Mouse (Mus musculus): Measurements from ENCODE around the gene Nt5c2. TPM values are rescaled to one million over a fixed set of nuclear protein-coding genes. Genes with fewer than 3 reads are reported as not detected.

Nt5c2 gene
- polyA plus RNA-seq, 1 experiment from 2014 or later, result 142 TPM

DNA sequence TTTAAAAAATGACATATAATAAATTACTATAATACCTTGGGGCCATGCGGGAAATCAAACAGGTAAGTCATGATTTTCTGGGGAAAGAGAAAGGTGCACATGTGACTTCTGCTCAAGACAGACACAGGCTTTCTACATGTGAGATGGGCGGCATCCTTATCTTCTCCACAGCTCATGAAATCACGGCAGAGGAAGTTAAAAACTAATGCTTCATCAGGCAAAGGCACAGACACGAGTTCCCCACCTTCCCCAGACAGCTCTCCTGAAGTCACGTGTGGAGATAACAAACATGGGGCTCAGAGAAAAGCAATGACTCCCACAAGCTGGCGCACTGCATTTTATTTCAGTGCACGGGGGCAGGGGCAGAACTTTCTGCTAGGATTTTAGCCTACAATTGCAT lies 121.5 kb downstream of the Nt5c2 start:
- Histone ChIP-seq H3K27ac (ENCODE audit: low read length) (no peak overlapping the region), H3K4me1 (ENCODE audit: control insufficient read depth, insufficient read depth, low read length) (no peaks in the 10 kb centered on the region), H3K4me3 (ENCODE audit: low read length) (no peak overlapping the region), H3K9ac (ENCODE audit: low read length) (no peak overlapping the region), H3K9me3 (replicated peaks; ENCODE audit: control insufficient read depth, low read length) (peaks cover 5% of the 10 kb centered on the region), H3K27me3 (ENCODE audit: control insufficient read depth, insufficient read depth, low read length) (no peaks in the 10 kb centered on the region), H3K36me3 (ENCODE audit: control insufficient read depth, insufficient read depth) (peaks cover 66% of the 10 kb centered on the region), H3K4me2 (ENCODE audit: low read depth, low read length) (no peak overlapping the region)
- 69% methylated on average over 7 of the region's 7 CpGs for WGBS
- ATAC-seq (replicated peaks; ENCODE audit: extremely low read depth, insufficient read depth, low FRiP score), result no peak

DNA sequence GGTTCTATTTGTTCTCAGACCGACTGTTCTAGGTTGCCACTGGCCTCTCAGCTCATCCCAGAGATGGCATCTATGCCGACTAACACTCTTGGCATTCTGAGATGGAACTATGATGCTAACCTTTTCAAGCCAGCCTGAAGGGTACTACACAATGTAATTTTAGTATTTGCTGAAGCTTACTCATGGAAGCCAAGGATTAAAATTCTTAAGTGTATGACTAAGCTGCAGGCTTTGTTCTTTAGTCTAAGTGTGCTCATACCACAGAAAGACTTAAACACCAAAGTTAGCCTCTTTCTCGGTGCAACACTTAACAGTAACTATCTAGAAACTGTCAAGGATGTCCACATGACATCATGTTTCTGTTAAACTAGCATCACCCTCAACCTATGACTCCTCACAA lies 122.1 kb downstream of the Nt5c2 start:
- H3K4me1 ChIP-seq (ENCODE audit: control insufficient read depth, insufficient read depth, low read length), result 0 out of 2 replicates have a peak, but pooled peaks cover under 1% of the 10 kb centered on the region
- H3K36me3 ChIP-seq (ENCODE audit: control insufficient read depth, insufficient read depth), result peaks cover 64% of the 10 kb centered on the region
- peaks cover 5% of the 10 kb centered on the region for H3K9me3 ChIP-seq (replicated peaks; ENCODE audit: control insufficient read depth, low read length)
- no peak overlapping the region for H3K4me3 ChIP-seq (ENCODE audit: low read length)
- no peak overlapping the region for H3K27ac ChIP-seq (ENCODE audit: low read length)
- H3K4me2 ChIP-seq (ENCODE audit: low read depth, low read length), result no peak overlapping the region
- no peak overlapping the region for H3K9ac ChIP-seq (ENCODE audit: low read length)
- H3K27me3 ChIP-seq (ENCODE audit: control insufficient read depth, insufficient read depth, low read length), result no peaks in the 10 kb centered on the region
- no peak for ATAC-seq (replicated peaks; ENCODE audit: extremely low read depth, insufficient read depth, low FRiP score)
- WGBS, result 77% methylated on average over 3 of the region's 3 CpGs

DNA sequence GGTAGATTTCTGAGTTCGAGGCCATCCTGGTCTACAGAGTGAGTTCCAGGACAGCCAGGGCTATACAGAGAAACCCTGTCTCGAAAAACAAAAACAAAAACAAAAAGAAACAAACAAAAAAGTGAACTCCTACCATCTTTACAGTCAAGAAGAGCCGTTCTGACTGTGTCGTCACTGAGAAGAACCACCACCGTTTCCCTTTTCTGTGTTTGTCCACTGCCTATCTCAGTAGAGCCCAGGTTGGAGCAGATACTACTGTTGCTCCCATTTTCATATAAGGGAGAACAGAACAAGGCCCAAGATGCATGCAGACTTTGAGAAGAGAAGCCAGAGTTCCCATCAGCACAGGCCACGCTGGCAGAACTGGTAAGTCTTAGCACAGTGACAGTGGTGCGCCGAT lies 124.3 kb downstream of the Nt5c2 start:
- no peaks in the 10 kb centered on the region for H3K9me3 ChIP-seq (replicated peaks; ENCODE audit: control insufficient read depth, low read length)
- H3K4me2 ChIP-seq (ENCODE audit: low read depth, low read length), result no peak overlapping the region
- H3K27ac ChIP-seq (ENCODE audit: low read length), result no peak overlapping the region
- H3K4me3 ChIP-seq (ENCODE audit: low read length), result no peak overlapping the region
- 92% methylated on average over 8 of the region's 8 CpGs for WGBS
- no peaks in the 10 kb centered on the region for H3K27me3 ChIP-seq (ENCODE audit: control insufficient read depth, insufficient read depth, low read length)
- H3K36me3 ChIP-seq (ENCODE audit: control insufficient read depth, insufficient read depth), result peaks cover 60% of the 10 kb centered on the region
- no peak overlapping the region for H3K9ac ChIP-seq (ENCODE audit: low read length)
- 0 out of 2 replicates have a peak, but pooled peaks cover 3% of the 10 kb centered on the region for H3K4me1 ChIP-seq (ENCODE audit: control insufficient read depth, insufficient read depth, low read length)
- ATAC-seq (replicated peaks; ENCODE audit: extremely low read depth, insufficient read depth, low FRiP score), result no peak

DNA sequence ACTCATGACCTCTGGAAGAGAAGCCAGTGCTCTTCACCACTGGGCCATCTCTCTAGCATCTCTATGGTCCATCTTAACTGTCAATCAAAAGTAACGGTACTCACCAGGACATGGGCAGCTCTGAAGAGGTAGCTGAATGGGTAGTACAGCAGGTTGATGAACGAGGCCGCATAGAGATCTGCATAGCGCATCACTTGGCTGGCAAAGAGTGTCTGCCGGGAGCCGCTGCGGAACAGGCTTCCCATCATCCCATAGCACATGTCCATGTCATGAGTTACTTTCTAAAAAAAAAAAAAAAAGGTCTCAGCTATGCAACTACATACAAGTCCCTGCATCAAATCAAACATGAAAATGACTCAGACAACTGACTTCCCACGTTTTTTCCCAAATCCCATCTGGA lies 125.3 kb downstream of the Nt5c2 start:
- Histone ChIP-seq H3K9me3 (replicated peaks; ENCODE audit: control insufficient read depth, low read length) (no peaks in the 10 kb centered on the region), H3K4me3 (ENCODE audit: low read length) (no peak overlapping the region), H3K27me3 (ENCODE audit: control insufficient read depth, insufficient read depth, low read length) (no peaks in the 10 kb centered on the region), H3K4me1 (ENCODE audit: control insufficient read depth, insufficient read depth, low read length) (0 out of 2 replicates have a peak, but pooled peaks cover 3% of the 10 kb centered on the region), H3K4me2 (ENCODE audit: low read depth, low read length) (no peak overlapping the region), H3K9ac (ENCODE audit: low read length) (no peak overlapping the region), H3K27ac (ENCODE audit: low read length) (no peak overlapping the region), H3K36me3 (ENCODE audit: control insufficient read depth, insufficient read depth) (peaks cover 69% of the 10 kb centered on the region)
- no peak for ATAC-seq (replicated peaks; ENCODE audit: extremely low read depth, insufficient read depth, low FRiP score)
- 91% methylated on average over 8 of the region's 8 CpGs for WGBS

DNA sequence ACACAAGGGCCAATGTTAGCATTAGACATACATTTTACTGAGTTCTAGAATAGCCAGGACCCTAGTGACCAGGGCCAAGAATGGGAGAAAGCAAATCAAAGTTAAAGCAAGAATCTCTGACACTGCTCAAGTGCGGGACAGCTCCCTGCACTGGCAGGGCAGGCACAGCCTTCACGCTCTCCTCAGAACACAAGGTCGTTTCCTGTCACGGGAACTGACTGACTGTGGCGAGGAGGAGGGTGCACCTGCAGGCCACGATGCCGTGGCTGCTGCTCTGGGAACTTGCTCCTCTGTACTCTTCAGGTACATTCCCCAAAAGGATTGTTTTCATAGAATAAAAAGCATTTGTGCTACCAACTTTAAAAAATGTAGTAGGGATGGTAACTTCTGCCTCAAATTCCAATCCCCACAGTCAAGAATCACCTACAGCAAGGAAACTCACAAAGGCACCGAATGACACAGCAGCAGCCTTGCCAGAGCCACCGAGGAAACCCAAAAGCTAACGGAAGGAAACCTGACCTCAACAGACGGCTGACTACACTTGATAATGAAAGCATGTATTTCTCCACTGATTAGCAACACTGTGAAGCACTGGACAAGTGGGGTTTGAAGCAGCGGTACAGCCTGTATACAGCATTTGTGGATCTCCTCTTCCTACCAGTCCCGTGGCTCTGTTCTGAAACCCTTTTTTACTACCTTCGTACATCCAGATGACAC lies 127.0 kb downstream of the Nt5c2 start:
- H3K9ac ChIP-seq (ENCODE audit: low read length), result no peak overlapping the region
- H3K4me2 ChIP-seq (ENCODE audit: low read depth, low read length), result no peak overlapping the region
- H3K27ac ChIP-seq (ENCODE audit: low read length), result peak overlapping the region; percentile 66
- WGBS, result 45% methylated on average over 14 of the region's 14 CpGs
- H3K4me1 ChIP-seq (ENCODE audit: control insufficient read depth, insufficient read depth, low read length), result 0 out of 2 replicates have a peak, but pooled peaks cover 3% of the 10 kb centered on the region
- no peak overlapping the region for H3K4me3 ChIP-seq (ENCODE audit: low read length)
- H3K27me3 ChIP-seq (ENCODE audit: control insufficient read depth, insufficient read depth, low read length), result no peaks in the 10 kb centered on the region
- peaks cover 66% of the 10 kb centered on the region for H3K36me3 ChIP-seq (ENCODE audit: control insufficient read depth, insufficient read depth)
- H3K9me3 ChIP-seq (replicated peaks; ENCODE audit: control insufficient read depth, low read length), result no peaks in the 10 kb centered on the region
- peak; percentile 67; the same call in 1 of the 2 replicates for ATAC-seq (replicated peaks; ENCODE audit: extremely low read depth, insufficient read depth, low FRiP score)

DNA sequence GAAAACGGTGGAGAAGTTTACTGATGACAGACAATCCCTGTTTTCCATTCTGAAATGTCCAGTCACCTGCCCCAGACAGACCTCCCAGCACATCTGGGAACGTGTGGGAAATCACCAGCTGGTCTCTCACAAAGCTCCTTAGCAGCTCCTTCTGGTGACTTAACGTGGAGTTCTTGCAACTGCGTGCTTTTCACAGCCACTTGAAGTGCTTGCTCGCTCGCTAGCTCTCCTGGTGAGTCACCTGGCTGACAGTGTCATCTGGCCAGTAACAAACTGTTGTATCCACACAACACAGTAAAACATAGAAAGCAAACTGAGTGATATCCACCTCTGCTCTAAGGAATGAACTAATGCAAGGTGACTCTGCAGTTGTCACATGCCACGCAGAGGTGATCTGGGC lies 128.1 kb downstream of the Nt5c2 start:
- ATAC-seq (replicated peaks; ENCODE audit: extremely low read depth, insufficient read depth, low FRiP score), result no peak
- H3K9me3 ChIP-seq (replicated peaks; ENCODE audit: control insufficient read depth, low read length), result no peaks in the 10 kb centered on the region
- H3K4me2 ChIP-seq (ENCODE audit: low read depth, low read length), result no peak overlapping the region
- peaks cover 58% of the 10 kb centered on the region for H3K36me3 ChIP-seq (ENCODE audit: control insufficient read depth, insufficient read depth)
- H3K4me3 ChIP-seq (ENCODE audit: low read length), result no peak overlapping the region
- H3K27ac ChIP-seq (ENCODE audit: low read length), result no peak overlapping the region
- 0 out of 2 replicates have a peak, but pooled peaks cover 3% of the 10 kb centered on the region for H3K4me1 ChIP-seq (ENCODE audit: control insufficient read depth, insufficient read depth, low read length)
- H3K9ac ChIP-seq (ENCODE audit: low read length), result no peak overlapping the region
- no peaks in the 10 kb centered on the region for H3K27me3 ChIP-seq (ENCODE audit: control insufficient read depth, insufficient read depth, low read length)
- 75% methylated on average over 7 of the region's 7 CpGs for WGBS

DNA sequence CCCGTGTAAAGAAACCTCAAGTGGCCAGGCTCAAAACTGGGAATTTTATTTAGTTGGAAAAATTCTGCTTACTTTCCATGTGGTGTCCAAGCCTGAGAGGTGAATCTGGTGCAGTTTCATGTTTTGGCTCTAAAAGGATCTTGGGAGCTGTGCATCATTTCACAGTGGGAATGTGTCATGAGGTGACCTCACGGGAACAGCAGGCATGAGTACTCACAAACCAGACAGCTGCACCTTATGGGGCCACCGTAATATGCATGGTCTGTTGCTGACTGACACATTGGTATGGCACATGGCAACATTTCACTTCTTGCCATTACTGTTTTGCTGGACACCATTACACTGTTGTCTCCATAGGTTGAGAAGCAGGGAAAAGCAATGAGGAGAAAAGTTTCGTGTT lies 129.6 kb downstream of the Nt5c2 start:
- H3K4me2 ChIP-seq (ENCODE audit: low read depth, low read length), result no peak overlapping the region
- no peak overlapping the region for H3K4me3 ChIP-seq (ENCODE audit: low read length)
- no peak overlapping the region for H3K27ac ChIP-seq (ENCODE audit: low read length)
- H3K9ac ChIP-seq (ENCODE audit: low read length), result no peak overlapping the region
- no peaks in the 10 kb centered on the region for H3K27me3 ChIP-seq (ENCODE audit: control insufficient read depth, insufficient read depth, low read length)
- no peaks in the 10 kb centered on the region for H3K9me3 ChIP-seq (replicated peaks; ENCODE audit: control insufficient read depth, low read length)
- 89% methylated on average over 4 of the region's 4 CpGs for WGBS
- peaks cover 45% of the 10 kb centered on the region for H3K36me3 ChIP-seq (ENCODE audit: control insufficient read depth, insufficient read depth)
- 0 out of 2 replicates have a peak, but pooled peaks cover 3% of the 10 kb centered on the region for H3K4me1 ChIP-seq (ENCODE audit: control insufficient read depth, insufficient read depth, low read length)
- ATAC-seq (replicated peaks; ENCODE audit: extremely low read depth, insufficient read depth, low FRiP score), result no peak

DNA sequence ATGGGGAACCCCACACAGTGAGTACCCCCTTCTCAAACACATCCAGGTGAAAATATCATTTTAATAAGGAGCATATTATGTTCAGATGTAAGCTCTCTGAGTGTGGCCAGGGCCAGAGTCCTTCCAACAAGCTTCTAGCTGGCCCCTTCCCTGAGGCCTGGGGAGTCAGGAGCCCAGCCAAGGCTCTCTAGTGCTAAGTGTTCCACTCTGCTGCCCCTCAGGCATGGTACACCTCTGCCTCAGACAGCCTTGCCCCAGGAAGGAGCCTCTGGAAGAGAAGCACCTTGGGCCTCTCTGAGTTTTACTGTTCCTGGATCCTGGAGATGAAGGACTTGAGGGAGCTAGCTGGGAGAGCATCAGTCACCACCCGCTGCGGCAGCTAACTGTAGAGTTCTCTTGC lies 135.1 kb downstream of the Nt5c2 start:
- no peak overlapping the region for H3K4me2 ChIP-seq (ENCODE audit: low read depth, low read length)
- peaks cover 6% of the 10 kb centered on the region; the same call in 1 of the 2 replicates for H3K36me3 ChIP-seq (ENCODE audit: control insufficient read depth, insufficient read depth)
- H3K4me1 ChIP-seq (ENCODE audit: control insufficient read depth, insufficient read depth, low read length), result no peaks in the 10 kb centered on the region
- no peak overlapping the region for H3K4me3 ChIP-seq (ENCODE audit: low read length)
- 98% methylated on average over 2 of the region's 2 CpGs for WGBS
- ATAC-seq (replicated peaks; ENCODE audit: extremely low read depth, insufficient read depth, low FRiP score), result no peak
- H3K27me3 ChIP-seq (ENCODE audit: control insufficient read depth, insufficient read depth, low read length), result no peaks in the 10 kb centered on the region
- H3K27ac ChIP-seq (ENCODE audit: low read length), result no peak overlapping the region
- H3K9ac ChIP-seq (ENCODE audit: low read length), result no peak overlapping the region
- no peaks in the 10 kb centered on the region for H3K9me3 ChIP-seq (replicated peaks; ENCODE audit: control insufficient read depth, low read length)

DNA sequence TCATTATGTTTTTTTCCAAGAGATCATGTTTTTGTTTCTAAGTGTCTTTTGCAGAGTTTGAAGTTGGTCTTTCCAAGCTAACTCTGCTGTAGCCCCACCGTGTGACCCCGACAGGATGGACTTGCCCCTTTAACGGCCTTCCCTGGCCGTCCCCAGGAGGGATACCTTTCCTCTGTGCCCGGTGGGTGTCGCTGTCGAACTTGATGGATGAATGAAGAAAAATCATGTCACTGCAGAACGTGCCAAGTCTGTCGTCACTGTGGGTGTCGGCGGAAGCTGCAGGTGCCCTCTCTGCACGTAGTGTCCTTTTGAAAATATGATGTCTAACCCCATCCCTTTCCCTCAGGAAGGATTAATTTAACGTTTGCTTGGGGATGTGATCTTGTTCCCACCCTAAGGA lies 136.6 kb downstream of the Nt5c2 start:
- no peak for ATAC-seq (replicated peaks; ENCODE audit: extremely low read depth, insufficient read depth, low FRiP score)
- no peak overlapping the region for H3K27ac ChIP-seq (ENCODE audit: low read length)
- no peak overlapping the region; the same call in 1 of the 2 replicates for H3K4me2 ChIP-seq (ENCODE audit: low read depth, low read length)
- H3K4me3 ChIP-seq (ENCODE audit: low read length), result no peak overlapping the region
- H3K27me3 ChIP-seq (ENCODE audit: control insufficient read depth, insufficient read depth, low read length), result no peaks in the 10 kb centered on the region
- H3K9me3 ChIP-seq (replicated peaks; ENCODE audit: control insufficient read depth, low read length), result no peaks in the 10 kb centered on the region
- H3K4me1 ChIP-seq (ENCODE audit: control insufficient read depth, insufficient read depth, low read length), result no peaks in the 10 kb centered on the region
- no peak overlapping the region for H3K9ac ChIP-seq (ENCODE audit: low read length)
- no peaks in the 10 kb centered on the region for H3K36me3 ChIP-seq (ENCODE audit: control insufficient read depth, insufficient read depth)
- WGBS, result 44% methylated on average over 13 of the region's 13 CpGs
